Mouse (Mus musculus): ENCODE data around the gene Olfml1. TPM values are rescaled to one million over a fixed set of nuclear protein-coding genes. Genes with fewer than 3 reads are reported as not detected.
A peak's percentile ranks its signal among the peaks of the same experiment; 100 is the strongest.

Olfml1 gene
- total RNA-seq, 2 experiments from 2014 or later = 10.0 to 11.5 TPM

- peak; percentile 33 to 41 for DNase-seq (ENCODE audit: extremely low spot score in 1 of 2, low spot score in 1 of 2)
These were observed 27.1 kb downstream of the Olfml1 start for GRCm38 (mm10) chr7:107594325-107594856.

GRCm38 (mm10) chr7:107594857-107595402, 27.7 kb downstream of the Olfml1 start, which contains the start of gene Ppfibp2:
Gene Ppfibp2, plus strand, starts transcription at chr7:107595207.
- DNase-seq (ENCODE audit: extremely low spot score in 1 of 2, low spot score in 1 of 2) = peak; percentile 64 to 68

- no peak for DNase-seq (ENCODE audit: extremely low spot score in 1 of 2, low spot score in 1 of 2)
These were observed 28.2 kb downstream of the Olfml1 start for GRCm38 (mm10) chr7:107595426-107595825.

GRCm38 (mm10) chr7:107596753-107597152, 29.5 kb downstream of the Olfml1 start:
- no peak for DNase-seq (ENCODE audit: extremely low spot score in 1 of 2, low spot score in 1 of 2)

- DNase-seq (ENCODE audit: extremely low spot score in 1 of 2, low spot score in 1 of 2) = no peak
These were observed 30.7 kb downstream of the Olfml1 start for GRCm38 (mm10) chr7:107597956-107598355.

- DNase-seq (ENCODE audit: extremely low spot score in 1 of 2, low spot score in 1 of 2) = no peak
These were observed 33.4 kb downstream of the Olfml1 start for GRCm38 (mm10) chr7:107600651-107601050.

- no peak for DNase-seq (ENCODE audit: extremely low spot score in 1 of 2, low spot score in 1 of 2)
These were observed 35.3 kb downstream of the Olfml1 start for GRCm38 (mm10) chr7:107602505-107602904.

DNA sequence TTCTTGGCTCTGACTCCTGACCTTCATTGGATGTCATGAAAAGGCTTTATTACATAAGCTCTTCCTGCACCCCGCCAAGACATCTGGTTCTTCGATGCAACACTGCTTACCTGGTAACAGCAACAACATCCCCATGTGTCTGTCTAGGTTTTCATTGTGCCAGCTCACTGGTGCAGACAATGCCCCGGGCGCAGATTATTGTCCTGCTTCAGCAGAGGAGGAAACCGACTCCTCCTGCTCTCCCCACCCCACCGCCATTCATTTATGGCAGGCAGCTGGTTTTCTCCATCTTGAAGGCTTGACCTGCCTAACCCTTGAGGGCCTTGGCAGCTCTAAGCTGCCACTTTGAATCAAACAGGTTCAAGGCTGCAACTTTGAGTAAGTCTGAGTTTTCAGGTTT, 35.7 kb downstream of the Olfml1 start:
- no peak for DNase-seq (ENCODE audit: extremely low spot score in 1 of 2, low spot score in 1 of 2)

DNA sequence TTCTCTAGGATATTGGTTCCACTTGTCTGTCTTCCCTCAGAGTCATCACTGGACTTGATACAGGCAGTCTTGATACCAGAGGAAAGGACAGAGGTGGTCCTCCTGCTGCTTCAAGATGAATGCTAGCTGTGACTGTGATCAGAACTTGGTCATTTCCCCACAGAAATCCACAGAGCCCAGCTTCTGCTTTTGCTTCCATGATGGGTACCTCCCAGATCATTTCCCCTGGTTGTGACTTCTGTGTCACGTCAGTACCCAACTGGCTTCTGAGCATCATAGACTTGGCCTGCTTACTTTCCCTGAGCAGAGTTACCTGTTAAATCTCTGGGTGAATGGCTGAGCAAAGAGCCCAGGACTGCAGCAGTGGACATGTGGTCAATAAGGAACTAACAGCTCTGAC, 40.5 kb downstream of the Olfml1 start:
- no peak for DNase-seq (ENCODE audit: extremely low spot score in 1 of 2, low spot score in 1 of 2)

- DNase-seq (ENCODE audit: extremely low spot score in 1 of 2, low spot score in 1 of 2) = no peak
These were observed 42.5 kb downstream of the Olfml1 start for GRCm38 (mm10) chr7:107609622-107610255.

DNA sequence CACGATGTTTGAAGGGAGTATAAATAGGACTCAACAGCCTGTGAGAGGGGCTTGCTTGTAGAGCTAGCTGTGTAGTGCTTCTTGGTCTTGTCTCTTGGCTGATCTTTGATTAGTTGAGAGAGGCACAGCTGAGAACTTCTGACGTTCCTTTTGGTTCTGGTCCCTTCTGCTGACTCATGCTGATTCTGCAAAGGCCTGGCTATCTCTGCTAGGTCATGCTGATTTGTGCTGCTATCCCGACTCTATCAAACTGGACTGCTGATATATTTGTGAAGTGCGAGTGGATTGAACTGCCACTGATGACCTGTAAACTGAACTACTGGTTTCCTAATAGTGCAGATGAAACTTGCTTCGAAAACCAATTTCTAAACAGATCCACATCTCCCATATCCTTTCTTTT, 43.6 kb downstream of the Olfml1 start:
- DNase-seq (ENCODE audit: extremely low spot score in 1 of 2, low spot score in 1 of 2) = no peak

DNA sequence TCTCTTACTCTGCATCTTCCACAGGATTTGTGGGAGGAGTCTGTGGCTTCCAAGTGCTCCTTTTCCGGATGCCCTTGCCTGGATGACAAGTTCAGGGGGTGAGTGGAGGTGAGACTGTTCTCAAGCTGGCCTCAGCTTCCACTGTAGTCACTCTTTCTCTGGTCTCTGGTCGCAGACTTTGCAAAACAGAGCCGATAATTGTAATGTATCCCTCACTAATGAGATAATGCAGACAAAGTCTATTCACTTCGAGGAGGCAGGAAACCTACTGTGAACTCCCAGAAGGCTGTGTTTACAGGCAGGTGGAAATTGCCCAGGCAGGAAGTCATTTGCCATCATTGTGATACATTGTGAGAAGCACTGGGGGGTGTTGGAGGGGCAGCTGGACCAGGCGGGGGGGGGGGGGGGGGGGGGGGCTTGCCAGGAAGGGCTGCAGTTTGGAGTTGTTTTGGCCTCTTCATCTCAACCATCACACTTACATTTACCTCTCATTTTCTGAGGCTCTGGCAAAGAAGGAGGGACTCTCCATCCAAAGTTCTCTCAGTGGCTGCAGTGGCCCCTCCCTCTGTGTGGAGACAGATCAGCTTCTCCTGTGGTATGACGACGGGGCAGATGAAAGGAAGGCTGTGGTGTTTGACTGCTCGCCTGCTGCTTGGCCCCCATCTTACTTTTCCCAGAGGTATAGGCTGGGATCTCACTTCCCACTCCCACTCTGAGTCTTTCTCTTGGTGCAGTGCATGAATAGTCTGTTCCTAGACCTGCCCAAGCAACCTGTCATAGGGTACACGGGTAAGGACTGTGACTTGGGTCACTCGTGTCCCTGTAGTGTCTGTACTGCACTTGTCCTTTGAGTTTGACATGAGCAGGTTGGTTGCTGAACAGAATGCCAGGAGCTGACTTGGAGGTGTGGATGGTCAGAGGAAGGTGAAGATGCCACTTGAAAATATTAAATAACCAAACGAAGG, 51.1 kb downstream of the Olfml1 start:
- no peak for DNase-seq (ENCODE audit: extremely low spot score in 1 of 2, low spot score in 1 of 2)

DNA sequence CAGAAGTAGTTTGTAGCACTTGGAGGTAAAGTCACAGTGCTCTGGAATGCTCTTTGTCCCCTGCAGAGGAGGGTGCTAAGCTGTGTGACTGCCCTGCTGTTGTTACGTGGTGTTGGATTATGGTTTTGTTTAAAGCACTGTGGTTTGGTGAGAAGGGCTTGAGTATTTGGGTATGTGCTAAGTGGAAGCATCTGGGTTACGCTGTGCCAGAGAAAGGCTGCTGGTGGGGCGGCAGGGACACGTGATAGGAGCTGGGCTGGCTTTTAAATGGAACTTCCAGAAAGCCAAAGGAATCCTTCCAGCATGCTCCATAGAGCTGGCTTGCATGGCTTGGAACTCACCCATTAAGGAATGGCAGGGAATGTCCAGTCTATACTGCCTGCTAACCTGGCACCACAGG, 52.0 kb downstream of the Olfml1 start:
- DNase-seq (ENCODE audit: extremely low spot score in 1 of 2, low spot score in 1 of 2) = no peak

DNA sequence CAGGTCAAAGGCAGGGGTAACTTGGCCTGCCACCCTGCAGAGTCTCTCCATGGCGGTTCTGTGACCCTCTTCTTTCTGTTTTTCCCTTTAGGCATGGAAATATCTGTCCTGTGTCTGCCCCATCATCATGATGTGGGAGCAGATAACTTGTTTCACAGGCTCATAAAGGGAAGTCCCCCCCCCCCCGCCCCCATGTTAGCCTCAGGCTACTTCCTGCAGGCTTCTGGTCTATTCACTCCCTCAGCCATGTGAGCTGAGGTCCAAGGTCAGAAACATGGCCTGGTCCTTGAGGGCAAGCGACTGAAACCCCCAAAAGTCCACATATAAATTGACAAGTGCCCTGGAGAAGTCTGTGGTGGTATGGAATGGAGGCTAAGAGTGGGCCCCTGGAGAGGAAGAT, 52.9 kb downstream of the Olfml1 start:
- DNase-seq (ENCODE audit: extremely low spot score in 1 of 2, low spot score in 1 of 2) = no peak

GRCm38 (mm10) chr7:107624432-107624831, 57.2 kb downstream of the Olfml1 start:
- no peak for DNase-seq (ENCODE audit: extremely low spot score in 1 of 2, low spot score in 1 of 2)

DNA sequence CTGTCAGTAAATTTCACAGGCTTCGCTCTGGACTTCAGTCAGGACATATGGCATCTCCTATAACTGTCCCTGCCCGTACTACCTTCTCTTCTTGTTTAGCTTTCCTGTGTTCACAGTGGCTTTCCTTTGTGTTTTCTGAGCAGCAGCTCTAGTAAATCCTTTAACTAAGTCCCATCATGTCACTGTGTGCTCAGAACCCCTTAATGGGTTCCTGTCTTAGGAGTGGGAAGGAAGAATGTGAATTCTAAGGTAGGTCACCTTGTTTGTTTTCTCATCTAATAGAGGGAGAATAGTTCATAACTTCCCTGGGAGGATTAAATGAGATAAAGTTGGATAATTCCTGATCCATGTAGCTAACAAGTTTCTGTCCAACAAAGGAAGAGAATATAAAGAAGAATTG, 57.8 kb downstream of the Olfml1 start, which contains the start of gene 5330417H12Rik:
5330417H12Rik (minus strand) TSS at position 101 of the 400 bp plus-strand sequence.
- no peak for DNase-seq (ENCODE audit: extremely low spot score in 1 of 2, low spot score in 1 of 2)

- no peak for DNase-seq (ENCODE audit: extremely low spot score in 1 of 2, low spot score in 1 of 2)
These were observed 58.5 kb downstream of the Olfml1 start for GRCm38 (mm10) chr7:107625781-107626180.

DNA sequence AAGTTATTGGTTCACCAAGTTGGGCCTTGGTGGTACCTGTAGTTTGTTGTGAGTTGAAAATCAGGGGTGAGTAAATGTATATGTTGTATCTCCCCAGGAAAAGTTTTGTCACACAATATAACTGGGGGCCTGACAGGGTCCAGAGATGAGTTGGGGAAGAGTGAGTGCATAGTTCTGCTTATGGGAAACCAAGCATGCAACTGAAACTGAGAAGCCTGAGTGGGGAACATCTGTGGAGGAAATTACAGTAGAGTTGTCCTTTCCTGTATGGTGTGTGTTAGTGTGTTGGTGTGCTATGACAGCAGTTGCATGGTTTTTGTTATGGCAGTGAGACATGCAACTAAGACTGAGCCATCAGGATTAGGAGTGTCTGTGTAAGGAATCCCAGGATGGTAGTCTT, 61.1 kb downstream of the Olfml1 start:
- DNase-seq (ENCODE audit: extremely low spot score in 1 of 2, low spot score in 1 of 2) = no peak

DNA sequence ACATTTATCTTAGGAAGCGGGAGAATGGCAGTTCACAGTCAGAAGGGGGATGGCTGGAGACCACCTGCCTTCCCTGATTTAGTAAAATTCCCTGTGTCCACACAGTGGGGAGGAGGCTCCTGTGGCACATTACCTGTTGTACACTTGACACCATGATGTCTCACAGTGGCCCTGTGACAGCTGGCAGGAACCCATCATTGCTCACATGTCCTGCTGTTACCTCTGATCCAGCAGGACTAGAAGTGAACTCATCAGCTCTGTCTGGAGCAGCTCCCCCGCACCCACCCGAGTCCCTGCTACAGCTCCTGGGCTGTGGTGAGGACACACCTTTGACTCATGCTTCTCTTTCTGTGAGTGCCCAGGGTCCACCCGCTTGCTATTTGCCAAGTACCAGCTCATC, 66.0 kb downstream of the Olfml1 start:
- DNase-seq (ENCODE audit: extremely low spot score in 1 of 2, low spot score in 1 of 2) = no peak

DNA sequence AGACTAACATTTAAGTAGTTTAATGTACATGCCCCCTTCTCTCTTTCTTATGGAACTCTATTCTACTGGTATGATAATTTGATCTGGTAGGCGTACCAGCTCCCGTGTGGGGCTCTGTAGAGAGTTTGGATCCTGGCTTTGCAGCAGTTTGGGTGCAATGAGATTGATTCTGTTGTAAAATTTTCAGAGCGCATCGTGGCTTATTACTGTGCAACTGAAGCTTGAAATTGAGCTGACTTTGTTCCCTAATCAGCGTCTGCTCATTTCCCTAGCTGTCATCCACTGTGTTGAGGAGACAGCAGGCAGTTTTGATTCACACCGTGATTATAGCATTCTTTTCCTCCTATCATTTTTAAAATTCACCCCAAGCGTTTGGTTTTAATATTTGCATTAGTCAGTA, 70.2 kb downstream of the Olfml1 start:
- DNase-seq (ENCODE audit: extremely low spot score in 1 of 2, low spot score in 1 of 2) = no peak

- DNase-seq (ENCODE audit: extremely low spot score in 1 of 2, low spot score in 1 of 2) = no peak
These were observed 70.8 kb downstream of the Olfml1 start for GRCm38 (mm10) chr7:107638026-107638425.
